Mouse (Mus musculus) hindbrain, embryonic 13.5 days (tissue): ENCODE data around the gene Dut. TPM values are rescaled to one million over a fixed set of nuclear protein-coding genes. Genes with fewer than 3 reads are reported as not detected.

Experiments used
- polyA plus RNA-seq: library from polyadenylated mRNA; unstranded; fragments of >200 nt; fragmentation: Nextera tagmentation; extraction: Ambion mirVana; gene quantifications from 2 replicates; pipeline ENCODE4 v1.2.1, GENCODE M21; 2015

The Dut gene
- polyA plus RNA-seq, 1 experiment from 2014 or later, result 75.4 TPM

Other genes starting within 250 kb of the Dut start
- 5.0 and 5.1 TPM in 2 replicates for gene Slc24a5, start 179.1 kb upstream of the Dut start, polyA plus RNA-seq
- 241 and 242 TPM in 2 replicates for gene Myef2, start 123.5 kb upstream of the Dut start, polyA plus RNA-seq
- gene Ctxn2, start 110.5 kb upstream of the Dut start, polyA plus RNA-seq, result 5.0 and 5.4 TPM in 2 replicates
- gene Slc12a1, start 94.7 kb upstream of the Dut start, polyA plus RNA-seq, result 0.09 and 0.19 TPM in 2 replicates